Mouse (Mus musculus): ENCODE data around the gene Prg3. TPM values are rescaled to one million over a fixed set of nuclear protein-coding genes. Genes with fewer than 3 reads are reported as not detected.

Prg3 gene
- polyA plus RNA-seq, 1 experiment from 2014 or later: 6.5 TPM

DNA sequence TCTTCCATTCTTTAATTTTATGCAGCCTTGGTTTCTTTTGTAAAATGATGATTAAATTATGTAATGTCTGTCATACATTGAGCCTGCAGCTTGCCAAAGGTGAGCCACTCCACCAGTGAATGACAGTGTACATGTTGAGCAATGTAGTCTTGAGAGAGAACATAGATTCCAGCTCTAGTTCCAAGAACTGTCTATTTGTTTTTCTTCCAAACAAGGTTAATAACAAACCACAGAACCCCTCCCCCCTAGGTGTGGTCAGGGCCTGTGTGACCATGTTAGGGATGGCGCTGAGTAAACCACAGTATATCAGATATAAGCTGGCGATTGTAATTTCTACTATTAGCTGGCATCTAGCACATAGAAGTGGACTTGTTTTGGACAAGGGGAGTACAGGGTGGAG, 8.4 kb downstream of the Prg3 start:
- H3K9me3 ChIP-seq (replicated peaks): no peaks in the 10 kb centered on the region
- H3K36me3 ChIP-seq: no peaks in the 10 kb centered on the region
- no peak overlapping the region for H3K4me3 ChIP-seq (replicated peaks)
- WGBS (ENCODE audit: insufficient replicate concordance): 16% methylated on average over 2 of the region's 2 CpGs
- H3K27me3 ChIP-seq: peaks cover 22% of the 10 kb centered on the region; the same call in 1 of the 2 replicates
- peaks cover 42% of the 10 kb centered on the region for H3K4me1 ChIP-seq (replicated peaks)
- no peak overlapping the region for H3K27ac ChIP-seq
- ATAC-seq (ENCODE audit: low read depth) (peak; percentile 68), DNase-seq (no peak)
- H3K9ac ChIP-seq: no peak overlapping the region
- H3K4me2 ChIP-seq: no peak overlapping the region

DNA sequence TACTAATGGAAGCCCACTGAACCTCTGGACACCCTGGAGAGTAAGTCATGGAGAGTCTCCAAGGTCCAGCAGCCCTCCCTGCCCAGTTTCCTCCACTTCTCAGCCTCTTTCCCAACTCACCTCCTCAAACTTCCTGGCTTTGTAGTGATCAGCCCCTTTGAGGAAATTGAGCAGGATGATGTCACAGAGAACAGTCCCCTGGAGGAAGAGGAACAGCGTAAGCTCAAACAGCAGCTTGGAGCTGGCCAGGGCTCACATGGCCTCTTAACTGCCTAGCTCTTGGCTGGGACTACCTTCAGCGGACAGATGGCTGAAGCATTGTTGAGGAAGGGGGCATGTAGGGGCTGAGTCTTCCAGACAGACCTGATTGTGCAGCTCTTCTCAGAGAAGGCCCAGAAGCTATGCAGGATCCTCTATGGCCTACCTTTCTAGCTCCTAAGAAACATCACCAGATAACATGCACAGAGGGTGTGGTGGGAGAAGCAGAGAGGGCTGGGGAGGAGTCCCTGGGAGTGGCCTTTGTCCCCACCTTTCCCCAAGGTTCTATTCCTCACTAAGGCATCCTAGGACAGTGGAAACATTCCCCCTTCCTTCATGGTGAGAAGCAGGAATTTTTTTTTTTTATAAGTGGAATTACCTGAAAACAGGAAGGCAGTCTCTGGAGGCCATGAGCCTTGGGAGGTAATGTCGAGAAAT, 11.6 kb downstream of the Prg3 start:
- peaks cover 11% of the 10 kb centered on the region; the same call in 1 of the 2 replicates for H3K27me3 ChIP-seq
- ATAC-seq (ENCODE audit: low read depth) (peak; percentile 68), DNase-seq (no peak)
- peaks cover 45% of the 10 kb centered on the region for H3K4me1 ChIP-seq (replicated peaks)
- no peaks in the 10 kb centered on the region for H3K36me3 ChIP-seq
- H3K4me3 ChIP-seq (replicated peaks): no peak overlapping the region
- 64% methylated on average over 3 of the region's 3 CpGs for WGBS (ENCODE audit: insufficient replicate concordance)
- peak overlapping the region; percentile 4; the same call in 1 of the 2 replicates for H3K4me2 ChIP-seq
- peak overlapping the region; percentile 19; the same call in 1 of the 2 replicates for H3K9ac ChIP-seq
- no peaks in the 10 kb centered on the region for H3K9me3 ChIP-seq (replicated peaks)
- H3K27ac ChIP-seq: peak overlapping the region; percentile 20

DNA sequence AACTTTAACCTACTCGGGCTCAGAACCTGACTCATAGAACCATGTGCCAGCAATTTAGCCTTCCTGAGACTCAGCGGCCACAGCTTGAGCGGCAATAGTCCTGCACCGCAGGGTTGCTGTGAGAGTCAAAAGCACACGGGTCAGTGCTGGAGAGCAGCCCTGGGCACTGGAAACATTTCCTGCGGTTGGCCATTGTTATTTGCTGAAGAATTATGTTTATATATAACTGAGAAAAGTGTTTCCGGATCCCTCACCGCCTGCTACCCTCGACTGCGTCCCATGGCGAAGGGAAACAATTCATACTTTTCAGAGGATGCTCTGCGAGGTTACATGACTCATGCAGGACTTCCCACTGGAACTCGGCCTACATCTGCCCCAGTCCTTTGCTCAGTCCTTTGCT, 13.5 kb downstream of the Prg3 start:
- no peak overlapping the region for H3K27ac ChIP-seq
- no peaks in the 10 kb centered on the region for H3K36me3 ChIP-seq
- H3K4me3 ChIP-seq (replicated peaks): no peak overlapping the region
- peaks cover 6% of the 10 kb centered on the region; the same call in 1 of the 2 replicates for H3K27me3 ChIP-seq
- no peak for ATAC-seq (ENCODE audit: low read depth)
- no peak overlapping the region for H3K4me2 ChIP-seq
- H3K9me3 ChIP-seq (replicated peaks): no peaks in the 10 kb centered on the region
- no peak overlapping the region for H3K9ac ChIP-seq
- H3K4me1 ChIP-seq (replicated peaks): peaks cover 36% of the 10 kb centered on the region
- WGBS (ENCODE audit: insufficient replicate concordance): 66% methylated on average over 13 of the region's 13 CpGs
- DNase-seq: no peak

DNA sequence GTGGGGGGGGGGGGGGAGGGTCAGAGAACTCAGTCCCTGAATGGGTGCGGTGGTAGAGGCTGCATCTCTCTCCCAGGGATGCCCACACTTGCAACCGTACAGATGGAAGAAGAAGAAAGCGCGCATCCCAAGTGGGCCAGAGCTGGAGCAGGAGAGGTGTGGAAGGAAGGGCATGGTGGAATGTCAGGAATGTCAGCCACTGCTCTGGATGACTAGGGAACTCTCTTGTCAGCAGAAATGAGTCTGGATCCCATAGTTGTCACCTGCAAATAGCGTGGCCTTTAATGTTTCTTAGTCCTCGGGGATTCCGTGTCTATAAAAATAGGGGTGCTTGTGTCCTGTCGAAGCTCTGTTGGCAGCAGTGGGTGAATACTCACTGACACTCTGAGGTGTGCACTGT, 14.6 kb downstream of the Prg3 start:
- DNase-seq (no peak), ATAC-seq (ENCODE audit: low read depth) (no peak)
- no peaks in the 10 kb centered on the region for H3K9me3 ChIP-seq (replicated peaks)
- peaks cover 37% of the 10 kb centered on the region for H3K4me1 ChIP-seq (replicated peaks)
- H3K27me3 ChIP-seq: peaks cover 6% of the 10 kb centered on the region; the same call in 1 of the 2 replicates
- no peak overlapping the region for H3K4me3 ChIP-seq (replicated peaks)
- H3K9ac ChIP-seq: no peak overlapping the region
- 82% methylated on average over 8 of the region's 8 CpGs for WGBS (ENCODE audit: insufficient replicate concordance)
- no peak overlapping the region for H3K4me2 ChIP-seq
- no peaks in the 10 kb centered on the region for H3K36me3 ChIP-seq
- no peak overlapping the region for H3K27ac ChIP-seq

DNA sequence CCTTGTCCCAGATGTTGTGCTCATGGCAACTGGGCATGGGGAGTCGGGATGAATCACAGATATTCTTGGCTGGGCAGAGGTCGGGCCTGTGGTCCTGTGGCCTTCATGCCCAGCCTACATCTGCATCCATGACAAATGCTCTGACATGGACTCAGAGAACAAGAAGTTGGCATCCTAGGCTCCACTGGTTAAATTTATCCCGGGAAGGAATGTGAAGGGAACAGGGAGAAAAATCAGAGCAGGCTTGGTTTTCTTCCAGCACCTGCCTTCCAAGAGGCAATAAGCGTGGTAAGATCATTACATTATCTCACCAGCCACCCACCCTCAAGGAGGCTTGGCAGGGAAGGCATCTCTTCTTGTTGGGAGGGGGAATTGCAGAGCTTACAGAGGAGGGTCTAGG, 16.3 kb downstream of the Prg3 start:
- Histone ChIP-seq H3K9me3 (replicated peaks) (no peaks in the 10 kb centered on the region), H3K4me1 (replicated peaks) (peaks cover 47% of the 10 kb centered on the region), H3K27me3 (peaks cover 6% of the 10 kb centered on the region; the same call in 1 of the 2 replicates), H3K4me2 (no peak overlapping the region), H3K36me3 (no peaks in the 10 kb centered on the region), H3K9ac (no peak overlapping the region), H3K4me3 (replicated peaks) (no peak overlapping the region), H3K27ac (no peak overlapping the region)
- ATAC-seq (ENCODE audit: low read depth): no peak
- no peak for DNase-seq
- 70% methylated on average over 4 of the region's 4 CpGs for WGBS (ENCODE audit: insufficient replicate concordance)

DNA sequence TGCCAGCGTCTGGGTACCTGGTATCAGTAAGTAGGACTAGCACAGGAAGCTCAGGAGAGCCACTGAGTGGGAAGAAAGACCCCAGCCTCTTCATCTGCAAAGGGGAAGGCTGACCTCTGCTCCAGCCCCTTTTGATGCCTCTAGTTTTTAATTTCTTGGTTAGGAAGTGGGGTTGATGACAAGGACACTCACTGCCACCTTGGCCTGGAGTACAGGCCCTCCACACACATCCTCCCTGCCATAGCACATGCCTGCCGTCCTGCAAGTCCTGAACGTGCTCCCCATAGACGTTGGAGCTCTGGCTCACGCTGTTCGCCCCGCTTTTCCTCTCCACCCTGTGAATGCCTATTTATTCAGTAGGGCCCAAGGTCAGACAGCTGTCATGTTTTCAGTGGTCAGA, 18.6 kb downstream of the Prg3 start:
- peaks cover 49% of the 10 kb centered on the region for H3K4me1 ChIP-seq (replicated peaks)
- H3K4me3 ChIP-seq (replicated peaks): no peak overlapping the region
- peaks cover 6% of the 10 kb centered on the region; the same call in 1 of the 2 replicates for H3K27me3 ChIP-seq
- no peak overlapping the region for H3K9ac ChIP-seq
- no peak for ATAC-seq (ENCODE audit: low read depth)
- 74% methylated on average over 7 of the region's 7 CpGs for WGBS (ENCODE audit: insufficient replicate concordance)
- no peak overlapping the region for H3K27ac ChIP-seq
- H3K4me2 ChIP-seq: no peak overlapping the region
- H3K36me3 ChIP-seq: no peaks in the 10 kb centered on the region
- DNase-seq: no peak
- H3K9me3 ChIP-seq (replicated peaks): no peaks in the 10 kb centered on the region

DNA sequence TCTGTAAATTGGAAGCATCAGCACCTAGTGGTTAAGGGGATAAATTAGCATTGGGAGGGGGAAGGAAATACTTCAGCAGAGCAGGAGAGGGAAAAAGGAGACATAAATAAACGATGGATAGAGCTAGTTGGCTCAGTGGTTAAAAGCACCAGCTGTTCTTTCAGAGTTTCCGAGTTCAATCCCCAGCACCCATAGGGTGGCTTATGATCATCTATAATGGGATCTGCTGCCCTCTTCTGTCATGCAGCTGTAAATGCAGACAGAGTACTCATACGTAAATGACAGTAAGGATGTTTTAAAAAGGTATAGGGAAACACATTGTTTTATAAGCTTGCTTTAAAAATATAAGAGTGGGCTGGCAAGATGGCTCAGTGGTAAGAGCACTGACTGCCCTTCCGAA, 19.7 kb downstream of the Prg3 start:
- DNase-seq: peak; percentile 27
- Histone ChIP-seq H3K9ac (no peak overlapping the region), H3K4me1 (replicated peaks) (peaks cover 58% of the 10 kb centered on the region), H3K4me2 (no peak overlapping the region), H3K9me3 (replicated peaks) (no peaks in the 10 kb centered on the region), H3K27ac (no peak overlapping the region), H3K27me3 (peaks cover 6% of the 10 kb centered on the region; the same call in 1 of the 2 replicates), H3K36me3 (no peaks in the 10 kb centered on the region), H3K4me3 (replicated peaks) (no peak overlapping the region)
- no peak for ATAC-seq (ENCODE audit: low read depth)
- WGBS (ENCODE audit: insufficient replicate concordance): 20% methylated on average over 4 of the region's 4 CpGs

DNA sequence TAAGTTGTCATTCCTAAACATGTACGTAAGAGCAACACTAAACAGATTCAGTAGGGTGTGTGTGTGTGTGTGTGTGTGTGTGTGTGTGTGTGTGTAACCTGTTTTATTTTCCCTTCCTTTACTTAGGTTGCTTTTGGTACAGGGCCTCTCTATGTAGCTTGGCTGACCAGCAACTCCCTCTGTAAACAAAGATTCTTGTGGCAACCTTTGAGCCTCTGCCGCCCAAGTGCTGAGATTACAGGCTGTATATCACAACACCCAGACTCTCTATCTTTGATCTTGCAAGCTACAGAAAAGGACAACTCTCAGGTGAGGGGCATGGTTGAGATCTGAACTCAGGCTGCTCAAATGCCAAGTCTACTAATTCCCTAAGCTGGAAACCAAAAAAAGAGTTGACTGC, 21.2 kb downstream of the Prg3 start:
- 52% methylated on average over 2 of the region's 2 CpGs for WGBS (ENCODE audit: insufficient replicate concordance)
- Histone ChIP-seq H3K4me1 (replicated peaks) (peaks cover 72% of the 10 kb centered on the region), H3K9ac (no peak overlapping the region), H3K27ac (peak overlapping the region; percentile 95), H3K4me3 (replicated peaks) (no peak overlapping the region), H3K36me3 (no peaks in the 10 kb centered on the region), H3K27me3 (peaks cover 6% of the 10 kb centered on the region; the same call in 1 of the 2 replicates), H3K4me2 (no peak overlapping the region), H3K9me3 (replicated peaks) (no peaks in the 10 kb centered on the region)
- ATAC-seq (ENCODE audit: low read depth): no peak
- DNase-seq: no peak

DNA sequence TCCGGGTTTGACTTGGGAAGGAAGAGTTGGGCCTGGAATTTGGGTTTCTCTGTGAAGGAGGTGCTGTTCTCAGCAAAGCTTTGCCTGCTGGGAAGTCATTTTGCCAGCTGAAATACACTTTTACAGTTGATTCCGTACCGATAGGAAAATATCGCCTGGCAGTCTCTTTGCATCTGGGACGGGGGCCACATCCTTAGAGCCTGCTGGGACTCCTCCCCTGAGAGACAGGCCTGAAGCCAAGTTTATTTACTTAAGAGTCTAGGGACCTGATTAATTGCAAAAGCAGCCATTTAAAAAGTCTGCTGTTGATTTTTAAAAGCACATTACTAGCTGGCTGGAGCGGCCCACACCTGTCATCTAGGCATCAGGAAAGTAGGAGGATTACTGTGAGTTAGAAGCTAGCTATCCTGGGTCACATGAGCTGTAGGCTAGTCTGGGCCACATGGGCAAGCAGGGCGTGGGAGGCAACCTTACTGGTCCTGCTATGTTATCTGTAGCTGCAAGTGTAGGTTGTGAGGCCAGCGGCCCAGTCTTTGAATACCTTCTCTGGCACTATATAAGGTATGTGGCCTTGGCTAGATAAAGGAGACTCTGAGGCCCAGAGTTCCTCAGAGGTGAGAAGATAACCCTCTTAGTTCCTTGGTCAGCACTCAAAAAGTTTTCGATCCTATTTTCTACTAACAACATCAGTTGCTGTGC, 24.0 kb downstream of the Prg3 start:
- Histone ChIP-seq H3K4me1 (replicated peaks) (peaks cover 78% of the 10 kb centered on the region), H3K4me2 (peak overlapping the region; percentile 66), H3K36me3 (no peaks in the 10 kb centered on the region), H3K9ac (peak overlapping the region; percentile 65), H3K9me3 (replicated peaks) (no peaks in the 10 kb centered on the region), H3K27me3 (no peaks in the 10 kb centered on the region), H3K27ac (peak overlapping the region; percentile 95), H3K4me3 (replicated peaks) (peak overlapping the region; percentile 41)
- DNase-seq (peak; percentile 85), ATAC-seq (ENCODE audit: low read depth) (peak; percentile 99)
- 29% methylated on average over 9 of the region's 9 CpGs for WGBS (ENCODE audit: insufficient replicate concordance)

DNA sequence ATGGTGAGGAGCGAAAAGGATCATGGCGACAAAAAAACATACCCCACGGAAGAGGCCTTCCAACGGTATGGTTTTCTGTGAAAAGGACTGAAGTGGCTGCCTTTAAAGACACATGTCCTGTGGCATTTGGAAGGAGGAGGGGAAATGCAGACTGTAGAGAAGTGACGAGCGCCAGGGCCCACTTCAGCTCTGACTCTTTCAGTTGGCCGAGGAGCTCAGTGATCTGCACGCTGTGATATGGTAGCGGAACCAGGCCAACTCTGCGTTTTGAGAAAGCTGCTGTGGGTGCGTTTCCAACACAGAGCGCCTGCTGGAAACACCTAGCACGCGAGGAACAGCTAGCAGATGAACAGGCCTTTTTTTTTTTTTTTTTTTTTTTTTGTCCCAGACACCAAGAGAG, 24.7 kb downstream of the Prg3 start:
- H3K9ac ChIP-seq: peak overlapping the region; percentile 65
- H3K4me2 ChIP-seq: peak overlapping the region; percentile 66
- H3K27me3 ChIP-seq: no peaks in the 10 kb centered on the region
- peak; percentile 64 for ATAC-seq (ENCODE audit: low read depth)
- peak overlapping the region; percentile 41 for H3K4me3 ChIP-seq (replicated peaks)
- peaks cover 71% of the 10 kb centered on the region for H3K4me1 ChIP-seq (replicated peaks)
- H3K9me3 ChIP-seq (replicated peaks): no peaks in the 10 kb centered on the region
- H3K27ac ChIP-seq: peak overlapping the region; percentile 95
- no peaks in the 10 kb centered on the region for H3K36me3 ChIP-seq
- DNase-seq: peak; percentile 47
- 36% methylated on average over 14 of the region's 14 CpGs for WGBS (ENCODE audit: insufficient replicate concordance)

DNA sequence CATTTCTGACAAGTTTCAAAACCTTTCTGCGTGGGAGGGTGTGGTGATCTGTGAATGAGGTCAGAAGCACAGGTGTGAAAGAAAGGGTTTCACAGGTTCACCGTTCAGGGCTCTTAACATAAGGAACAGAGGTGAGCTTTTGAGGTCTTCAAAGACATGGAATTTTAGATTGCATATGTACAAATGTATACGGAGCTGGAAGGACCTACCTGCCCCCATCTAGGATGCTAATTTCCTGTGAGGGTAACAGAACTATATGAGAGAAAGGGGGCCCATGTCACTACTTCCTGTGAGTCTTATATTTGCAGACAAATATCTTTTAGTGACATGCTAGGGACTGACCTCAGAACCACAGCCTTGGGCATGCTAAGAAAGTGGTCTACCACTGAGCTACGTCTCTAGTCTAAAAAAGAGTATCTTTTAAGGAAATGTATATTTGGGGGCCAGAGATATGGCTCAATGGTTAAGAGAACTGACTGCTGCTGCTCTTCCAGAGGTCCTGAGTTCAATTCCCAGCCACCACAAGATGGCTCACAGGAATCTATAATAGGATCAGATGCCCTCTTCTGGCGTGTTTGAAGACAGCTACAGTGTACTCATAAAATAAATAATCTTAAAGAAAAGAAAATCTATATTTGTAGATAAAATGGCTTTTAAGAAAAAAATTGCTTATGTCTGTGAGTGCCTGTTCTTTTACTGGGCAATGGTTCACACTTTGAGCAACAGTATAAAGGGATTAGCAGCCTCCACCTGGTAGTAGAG, 26.0 kb downstream of the Prg3 start:
- no peaks in the 10 kb centered on the region for H3K9me3 ChIP-seq (replicated peaks)
- no peak for DNase-seq
- 60% methylated on average over 5 of the region's 5 CpGs for WGBS (ENCODE audit: insufficient replicate concordance)
- H3K4me1 ChIP-seq (replicated peaks): peaks cover 59% of the 10 kb centered on the region
- H3K27ac ChIP-seq: peak overlapping the region; percentile 95
- H3K36me3 ChIP-seq: no peaks in the 10 kb centered on the region
- peak overlapping the region; percentile 65 for H3K9ac ChIP-seq
- peak overlapping the region; percentile 66 for H3K4me2 ChIP-seq
- H3K27me3 ChIP-seq: no peaks in the 10 kb centered on the region
- H3K4me3 ChIP-seq (replicated peaks): no peak overlapping the region
- no peak for ATAC-seq (ENCODE audit: low read depth)
